31 mouse cellular contexts compared by ENCODE assay signal in the genomic region with DNA sequence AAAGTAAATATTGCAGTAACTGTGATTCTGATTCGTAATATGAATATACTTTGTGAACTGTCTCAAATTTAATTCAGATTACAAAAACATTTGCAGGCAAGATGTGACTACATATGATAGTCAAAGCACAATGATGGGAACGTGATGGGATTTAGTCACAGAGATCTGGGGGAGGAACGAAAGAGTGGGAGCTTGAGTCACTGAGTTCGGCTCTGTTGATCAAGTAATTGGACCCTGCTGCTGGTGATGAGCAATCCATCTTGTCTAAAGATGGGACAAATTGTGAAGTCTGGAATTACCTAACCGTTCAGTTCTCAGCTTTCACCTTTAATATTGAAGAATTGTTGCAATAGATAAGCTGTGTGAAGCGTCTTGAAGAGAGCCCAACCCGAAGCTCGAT. TPM values are rescaled to one million over a fixed set of nuclear protein-coding genes. Genes with fewer than 3 reads are reported as not detected.
"Had no signal": no experiment of that assay in that cellular context is flagged by ENCODE, and none has a peak within 500 bp of the region (broad histone marks: within the 10 kb centered on the region; RNA-seq: fewer than 3 reads in every experiment).

No protein-coding gene starts in this region.

- DNase-seq: gastrocnemius, adult 2 months; gastrocnemius, postnatal 10 days; gastrocnemius, postnatal 25 days; heart, adult 2 months; heart, postnatal 10 days; heart, postnatal 4 days; kidney, adult 18-20 months; kidney, adult 8-10 months; kidney, postnatal 14 days; kidney, postnatal 4 days; left cerebral cortex, postnatal 4 days had no signal

- H3K36me3 ChIP-seq: hindbrain, embryonic 12.5 days had no signal

- H3K4me3 ChIP-seq: gastrocnemius, adult 2 months; heart, adult 2 months; heart, embryonic 10.5 days; hindbrain, embryonic 10.5 days; hindbrain, embryonic 12.5 days; intestine, embryonic 15.5 days; left cerebral cortex, adult 2 months; limb, embryonic 13.5 days; limb, embryonic 15.5 days; liver, embryonic 12.5 days had no signal

- H3K27ac ChIP-seq: gastrocnemius, adult 2 months; heart, adult 2 months; heart, embryonic 10.5 days; hindbrain, embryonic 10.5 days; hindbrain, embryonic 12.5 days; hindbrain, embryonic 14.5 days; intestine, embryonic 15.5 days; left cerebral cortex, adult 2 months; limb, embryonic 13.5 days; limb, embryonic 15.5 days; liver, embryonic 12.5 days; liver, embryonic 14.5 days had no signal

- H3K4me2 ChIP-seq: hindbrain, embryonic 12.5 days; hindbrain, embryonic 14.5 days; intestine, embryonic 15.5 days; limb, embryonic 13.5 days; limb, embryonic 15.5 days; liver, embryonic 12.5 days had no signal

- ATAC-seq: hindbrain, embryonic 16.5 days; inflammation-experienced regulatory T-cells, adult 6 months; intestine, embryonic 15.5 days; intestine, postnatal 0 days; liver, embryonic 12.5 days had no signal

- H3K9ac ChIP-seq: hindbrain, embryonic 12.5 days; hindbrain, embryonic 14.5 days; intestine, embryonic 15.5 days; limb, embryonic 13.5 days; limb, embryonic 15.5 days; liver, embryonic 12.5 days; liver, embryonic 14.5 days had no signal

- H3K27me3 ChIP-seq: hindbrain, embryonic 12.5 days; intestine, embryonic 15.5 days; limb, embryonic 13.5 days; limb, embryonic 15.5 days; liver, embryonic 12.5 days had no signal

- H3K9me3 ChIP-seq: heart, embryonic 10.5 days; hindbrain, embryonic 10.5 days; hindbrain, embryonic 12.5 days; intestine, embryonic 15.5 days; limb, embryonic 13.5 days; limb, embryonic 15.5 days; liver, embryonic 12.5 days had no signal

RNA-seq across cellular contexts. Expression of a gene that starts 7.2 kb away (rescaled TPM):
- polyA plus RNA-seq: heart, adult 2 months; heart, embryonic 10.5 days; heart, embryonic 14.5 days; heart, embryonic 16.5 days; hindbrain, embryonic 10.5 days; hindbrain, embryonic 12.5 days; inflammation-experienced regulatory T-cells, adult 6 months; intestine, embryonic 15.5 days; intestine, postnatal 0 days; kidney, embryonic 14.5 days; kidney, embryonic 16.5 days; limb, embryonic 11.5 days; limb, embryonic 13.5 days; limb, embryonic 15.5 days; liver, adult 2 months; liver, embryonic 12.5 days; liver, embryonic 14.5 days; liver, embryonic 16.5 days had no signal
